8 mouse cellular contexts compared by ENCODE assay signal in the genomic region with DNA sequence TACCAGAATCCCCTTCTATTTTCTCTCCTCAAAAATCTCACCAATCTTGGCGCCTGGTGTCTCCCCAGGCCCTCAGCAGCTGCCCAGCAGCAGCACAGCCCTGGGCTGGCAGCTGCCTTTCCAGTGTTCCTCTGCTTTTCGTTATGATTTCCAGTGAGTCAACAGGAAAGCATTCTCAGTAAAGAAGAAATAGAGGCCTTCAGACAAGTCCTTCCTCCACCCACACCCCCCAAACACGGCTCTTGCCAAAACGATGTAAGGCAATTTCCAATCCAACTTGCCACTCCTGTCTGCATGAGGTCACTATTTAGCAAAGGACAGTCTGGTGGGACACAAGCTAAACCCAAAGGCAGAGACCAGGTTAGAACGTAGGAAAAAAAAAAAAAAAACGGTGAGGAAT. TPM values are rescaled to one million over a fixed set of nuclear protein-coding genes. Genes with fewer than 3 reads are reported as not detected.
DNase-seq lines count a peak whose midpoint lies in the region; ATAC-seq lines count a peak whose summit lies in the region.
"Had no signal": no experiment of that assay in that cellular context is flagged by ENCODE, and none has a peak within 500 bp of the region (broad histone marks: within the 10 kb centered on the region; RNA-seq: fewer than 3 reads in every experiment).

No protein-coding gene starts in this region.

- no peaks in the 10 kb centered on the region for H3K9me3 ChIP-seq in heart, embryonic 11.5 days (replicated peaks; ENCODE audit: control insufficient read depth, low read length)

- ATAC-seq in heart, embryonic 11.5 days (replicated peaks; ENCODE audit: insufficient number of reproducible peaks, low FRiP score, low TSS enrichment): no peak
- ATAC-seq in megakaryocyte-erythroid progenitor cell, adult 5-6 weeks (replicated peaks; ENCODE audit: low FRiP score, low TSS enrichment, poor library complexity, severe bottlenecking): no peak

- 46% methylated on average over 6 of the region's 6 CpGs for WGBS in heart, embryonic 11.5 days (ENCODE audit: insufficient replicate concordance)

- H3K9ac ChIP-seq in heart, embryonic 11.5 days (ENCODE audit: low read depth, low read length): 0 out of 2 replicates have a peak overlapping the region, but pooled peaks have one; percentile 30

- H3K27me3 ChIP-seq in heart, embryonic 11.5 days (ENCODE audit: control insufficient read depth, insufficient read depth, low read length): no peaks in the 10 kb centered on the region

- H3K4me2 ChIP-seq in heart, embryonic 11.5 days: no peak overlapping the region

- DNase-seq in MN1 (ENCODE audit: low spot score): peak; percentile 54
- peak; percentile 69 for DNase-seq in adrenal gland, adult 8-10 months
- peak; percentile 80 for DNase-seq in lung, postnatal 10 days
- no peak for DNase-seq in right cerebral cortex, postnatal 4 days
- no peak for DNase-seq in thymus, postnatal 4 days

- H3K27ac ChIP-seq in heart, embryonic 11.5 days (ENCODE audit: low read depth, low read length): peak overlapping the region; percentile 36

- peaks cover 50% of the 10 kb centered on the region for H3K4me1 ChIP-seq in heart, embryonic 11.5 days (ENCODE audit: control insufficient read depth, insufficient read depth, low read length)

- H3K36me3 ChIP-seq in heart, embryonic 11.5 days (ENCODE audit: control insufficient read depth, insufficient read depth, low read length): no peaks in the 10 kb centered on the region

- H3K4me3 ChIP-seq in heart, embryonic 11.5 days (ENCODE audit: low read depth, low read length): no peak overlapping the region
- H3K4me3 ChIP-seq: erythroblast, embryonic 14.5 days had no signal

RNA-seq across cellular contexts. Expression of a gene that starts 39.0 kb away (rescaled TPM):
- total RNA-seq in adrenal gland, adult 8-10 months (2022): 100 to 1,000 TPM in 2 of 4 experiments, 10 to 100 TPM in 2; 82.6 to 138 (median 109) TPM
- polyA plus RNA-seq in heart, embryonic 11.5 days (2014; fragmentation: Nextera tagmentation; extraction: Ambion mirVana): 33.5 and 35.9 TPM in 2 replicates
- total RNA-seq in megakaryocyte-erythroid progenitor cell, adult 5-6 weeks (2014; fragmentation: Nextera tagmentation): 31.2 and 41.7 TPM in 2 replicates
- total RNA-seq in megakaryocyte-erythroid progenitor cell, adult 5-6 weeks (2017): 39.6 and 54.4 TPM in 2 replicates

Comparison
In these comparisons a context has a peak if more than half of its experiments do, and no peak if none do; other contexts are left out.
1. DNase-seq: peak in MN1 (single experiment), adrenal gland, adult 8-10 months (single experiment) and lung, postnatal 10 days (single experiment); none in right cerebral cortex, postnatal 4 days (single experiment) and thymus, postnatal 4 days (single experiment).